Mouse (Mus musculus) midbrain, embryonic 15.5 days (tissue): Measurements from ENCODE around the gene Chmp4b. TPM values are rescaled to one million over a fixed set of nuclear protein-coding genes. Genes with fewer than 3 reads are reported as not detected.

Experiments used
- ATAC-seq: fragments of 200-750 bp; cut with Nextera tagmentation; replicated peaks from 2 replicates; pipeline ENCODE4 v1.8.0; 2017; ENCODE audit warnings: moderate TSS enrichment
- H3K27ac ChIP-seq: fragments of 300-500 bp; sonication (generic); 2 replicates; pipeline ENCODE4 v1.5.1; 2015; ENCODE audit warnings: mild to moderate bottlenecking, inconsistent platforms
- H3K27me3 ChIP-seq: fragments of 300-500 bp; sonication (generic); replicated peaks from 2 replicates; pipeline ENCODE4 v1.6.1; 2015; ENCODE audit warnings: inconsistent platforms
- H3K36me3 ChIP-seq: fragments of 300-500 bp; sonication (generic); replicated peaks from 2 replicates; pipeline ENCODE4 v1.6.1; 2015; ENCODE audit warnings: inconsistent platforms
- H3K4me1 ChIP-seq: fragments of 300-500 bp; sonication (generic); 2 replicates; pipeline ENCODE4 v1.6.1; 2015; ENCODE audit warnings: inconsistent platforms
- H3K4me2 ChIP-seq: fragments of 300-500 bp; sonication (generic); 2 replicates; pipeline ENCODE4 v1.6.1; 2015; ENCODE audit warnings: inconsistent platforms, mild to moderate bottlenecking, moderate library complexity
- H3K4me3 ChIP-seq: fragments of 300-500 bp; sonication (generic); 2 replicates; pipeline ENCODE4 v1.5.1; 2015; ENCODE audit warnings: mild to moderate bottlenecking, inconsistent platforms
- H3K9ac ChIP-seq: fragments of 300-500 bp; sonication (generic); 2 replicates; pipeline ENCODE4 v1.6.1; 2015; ENCODE audit warnings: mild to moderate bottlenecking, inconsistent platforms
- H3K9me3 ChIP-seq: fragments of 300-500 bp; sonication (generic); 2 replicates; pipeline ENCODE4 v1.6.1; 2016; ENCODE audit warnings: inconsistent platforms
- WGBS: fragments of 180-500 bp; shearing (Covaris S2); methylation state at CpG from one replicate; pipeline ENCODE4 v1.1.7; 2015; ENCODE audit warnings: mixed read lengths; 5-methylcytosine and 5-hydroxymethylcytosine counted together
- polyA plus RNA-seq: library from polyadenylated mRNA; unstranded; fragments of >200 nt; fragmentation: Nextera tagmentation; extraction: Ambion mirVana; gene quantifications from 2 replicates; pipeline ENCODE4 v1.2.1, GENCODE M21; 2015

The Chmp4b gene
- polyA plus RNA-seq, 1 experiment from 2014 or later = 27.9 TPM

GRCm38 (mm10) chr2:154713964-154714363 is 62.5 kb downstream of the Chmp4b start:
- Histone ChIP-seq H3K27ac (no peak overlapping the region), H3K36me3 (no peaks in the 10 kb centered on the region), H3K9me3 (no peaks in the 10 kb centered on the region), H3K9ac (no peak overlapping the region), H3K4me2 (no peak overlapping the region), H3K4me1 (0 out of 2 replicates have a peak, but pooled peaks cover 4% of the 10 kb centered on the region), H3K4me3 (no peak overlapping the region), H3K27me3 (no peaks in the 10 kb centered on the region)
- 57% methylated on average over 3 of the region's 3 CpGs for WGBS
- no peak for ATAC-seq

- no peaks in the 10 kb centered on the region for H3K9me3 ChIP-seq
- H3K27me3 ChIP-seq = no peaks in the 10 kb centered on the region
- H3K4me1 ChIP-seq = 0 out of 2 replicates have a peak, but pooled peaks cover 4% of the 10 kb centered on the region
- no peaks in the 10 kb centered on the region for H3K36me3 ChIP-seq
- 89% methylated on average over 4 of the region's 4 CpGs for WGBS
- H3K9ac ChIP-seq = no peak overlapping the region
- no peak overlapping the region for H3K4me2 ChIP-seq
- ATAC-seq = no peak
- H3K27ac ChIP-seq = no peak overlapping the region
- no peak overlapping the region for H3K4me3 ChIP-seq
Measured at GRCm38 (mm10) chr2:154716586-154716985, 65.1 kb downstream of the Chmp4b start.

GRCm38 (mm10) chr2:154717081-154717480 is 65.6 kb downstream of the Chmp4b start:
- H3K4me3 ChIP-seq = no peak overlapping the region
- H3K9me3 ChIP-seq = no peaks in the 10 kb centered on the region
- H3K4me1 ChIP-seq = 0 out of 2 replicates have a peak, but pooled peaks cover 4% of the 10 kb centered on the region
- H3K27ac ChIP-seq = no peak overlapping the region
- no peaks in the 10 kb centered on the region for H3K27me3 ChIP-seq
- no peak for ATAC-seq
- no peaks in the 10 kb centered on the region for H3K36me3 ChIP-seq
- no peak overlapping the region for H3K9ac ChIP-seq
- no peak overlapping the region for H3K4me2 ChIP-seq

DNA sequence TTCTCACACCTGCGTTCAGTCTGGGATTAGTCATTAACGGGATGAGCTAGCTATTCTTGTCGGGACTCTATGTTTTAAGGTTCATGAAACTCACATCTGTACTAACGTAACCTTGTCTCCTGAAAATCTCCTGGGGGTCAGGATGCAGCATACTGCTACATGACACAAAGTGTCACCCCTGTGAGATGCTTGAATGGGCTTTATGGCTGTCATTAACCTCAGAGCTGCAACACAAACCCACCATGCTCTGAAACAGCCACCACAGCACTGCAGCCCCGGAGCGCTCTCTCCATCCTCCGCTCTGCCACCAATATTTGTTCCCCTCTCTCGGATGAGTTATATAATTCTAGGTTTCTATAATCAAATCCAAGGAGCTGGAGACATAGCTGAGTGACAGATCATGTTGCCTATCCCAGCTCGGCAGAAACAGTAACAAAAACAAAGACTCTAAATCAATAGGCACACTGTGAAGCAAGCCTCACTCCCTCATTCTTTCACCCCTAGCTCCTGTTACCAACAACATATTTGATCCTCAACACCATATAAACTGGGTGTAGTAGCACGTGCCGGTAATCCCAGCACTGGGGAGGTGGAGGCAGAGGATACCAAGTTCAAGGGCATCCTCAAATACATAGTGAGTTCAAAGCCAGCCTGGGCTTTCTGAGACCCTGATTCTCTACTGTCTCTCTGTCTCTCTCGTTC is 67.5 kb downstream of the Chmp4b start:
- Histone ChIP-seq H3K9me3 (no peaks in the 10 kb centered on the region), H3K9ac (no peak overlapping the region), H3K4me3 (no peak overlapping the region), H3K36me3 (no peaks in the 10 kb centered on the region), H3K27me3 (no peaks in the 10 kb centered on the region), H3K4me1 (no peaks in the 10 kb centered on the region), H3K27ac (no peak overlapping the region), H3K4me2 (no peak overlapping the region)
- 87% methylated on average over 12 of the region's 12 CpGs for WGBS
- ATAC-seq = no peak

GRCm38 (mm10) chr2:154720315-154720714 is 68.8 kb downstream of the Chmp4b start:
- Histone ChIP-seq H3K36me3 (no peaks in the 10 kb centered on the region), H3K27me3 (no peaks in the 10 kb centered on the region), H3K9ac (no peak overlapping the region), H3K27ac (no peak overlapping the region), H3K9me3 (no peaks in the 10 kb centered on the region), H3K4me1 (peaks cover 3% of the 10 kb centered on the region), H3K4me2 (no peak overlapping the region), H3K4me3 (no peak overlapping the region)
- ATAC-seq = no peak
- WGBS = 90% methylated on average over 2 of the region's 2 CpGs

- Histone ChIP-seq H3K27me3 (no peaks in the 10 kb centered on the region), H3K36me3 (no peaks in the 10 kb centered on the region), H3K4me2 (no peak overlapping the region), H3K9me3 (no peaks in the 10 kb centered on the region), H3K9ac (no peak overlapping the region), H3K27ac (no peak overlapping the region), H3K4me3 (no peak overlapping the region), H3K4me1 (peaks cover 7% of the 10 kb centered on the region)
- no peak for ATAC-seq
- WGBS = 87% methylated on average over 4 of the region's 4 CpGs
Measured at GRCm38 (mm10) chr2:154723473-154723872, 72.0 kb downstream of the Chmp4b start.

DNA sequence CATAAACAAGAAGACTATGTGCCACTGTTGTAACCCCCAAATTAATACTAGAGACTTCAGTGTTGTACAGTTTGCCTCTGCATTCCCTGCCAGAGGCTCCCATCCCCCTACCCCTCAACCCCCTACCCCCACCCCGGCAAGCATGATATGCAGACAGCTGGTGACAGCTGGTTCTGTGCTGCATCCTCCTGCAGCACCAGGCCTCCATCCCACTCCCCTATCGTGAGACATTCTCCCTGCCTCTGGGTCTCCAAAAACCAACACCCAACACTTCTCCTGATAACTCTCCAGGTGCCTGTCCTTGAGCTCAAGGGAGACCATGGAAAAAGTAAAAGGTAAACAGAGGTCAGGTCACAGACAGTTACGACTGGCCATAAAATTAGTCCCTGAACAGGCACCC is 78.2 kb downstream of the Chmp4b start:
- peaks cover 7% of the 10 kb centered on the region for H3K4me1 ChIP-seq
- H3K4me2 ChIP-seq = no peak overlapping the region
- no peak overlapping the region for H3K9ac ChIP-seq
- no peak for ATAC-seq
- H3K9me3 ChIP-seq = no peaks in the 10 kb centered on the region
- H3K27me3 ChIP-seq = no peaks in the 10 kb centered on the region
- 69% methylated on average over 3 of the region's 3 CpGs for WGBS
- no peaks in the 10 kb centered on the region for H3K36me3 ChIP-seq
- no peak overlapping the region for H3K4me3 ChIP-seq
- no peak overlapping the region for H3K27ac ChIP-seq

DNA sequence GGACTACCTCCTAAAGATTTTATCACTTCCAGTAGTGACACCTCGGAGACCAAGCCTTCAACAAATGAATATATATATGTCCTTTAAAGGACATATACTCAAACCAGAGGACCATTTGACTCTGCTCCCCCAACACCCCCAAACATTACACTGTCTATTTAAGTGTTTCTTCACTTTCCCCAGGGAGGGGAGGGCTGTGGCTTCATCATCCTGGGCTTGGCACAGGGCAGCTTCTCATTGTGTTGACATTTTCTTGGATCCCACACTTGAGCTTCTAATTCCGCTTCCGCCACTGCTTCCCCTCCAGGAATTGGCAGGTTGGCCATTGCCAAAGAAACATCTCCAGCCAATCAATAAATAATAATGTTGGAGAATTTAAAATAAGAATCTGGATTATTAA is 79.3 kb downstream of the Chmp4b start:
- Histone ChIP-seq H3K27ac (no peak overlapping the region), H3K9me3 (no peaks in the 10 kb centered on the region), H3K27me3 (no peaks in the 10 kb centered on the region), H3K9ac (no peak overlapping the region), H3K36me3 (no peaks in the 10 kb centered on the region), H3K4me3 (no peak overlapping the region), H3K4me2 (no peak overlapping the region), H3K4me1 (no peaks in the 10 kb centered on the region; the same call in 1 of the 2 replicates)
- ATAC-seq = no peak
- 75% methylated on average over 3 of the region's 3 CpGs for WGBS

DNA sequence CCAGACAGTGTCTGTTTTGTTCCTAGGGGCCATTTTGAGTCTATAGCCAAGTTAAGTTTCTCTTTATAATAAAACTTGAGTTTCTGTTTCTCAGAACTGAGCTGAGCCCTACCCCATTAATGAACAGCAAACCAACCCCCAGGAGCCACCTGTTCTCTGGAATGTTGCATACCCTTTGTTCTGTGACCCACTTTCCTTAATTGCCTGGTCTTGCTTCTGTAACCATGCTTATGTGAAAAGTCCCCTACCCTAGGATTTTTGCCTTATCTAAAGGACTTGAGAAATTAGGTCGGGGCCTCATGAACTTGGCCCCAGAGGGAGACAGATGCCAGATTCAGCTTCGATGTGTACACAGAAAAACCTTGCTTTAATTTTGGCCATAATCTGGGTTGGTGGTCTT is 80.4 kb downstream of the Chmp4b start:
- WGBS = 71% methylated on average over 2 of the region's 2 CpGs

DNA sequence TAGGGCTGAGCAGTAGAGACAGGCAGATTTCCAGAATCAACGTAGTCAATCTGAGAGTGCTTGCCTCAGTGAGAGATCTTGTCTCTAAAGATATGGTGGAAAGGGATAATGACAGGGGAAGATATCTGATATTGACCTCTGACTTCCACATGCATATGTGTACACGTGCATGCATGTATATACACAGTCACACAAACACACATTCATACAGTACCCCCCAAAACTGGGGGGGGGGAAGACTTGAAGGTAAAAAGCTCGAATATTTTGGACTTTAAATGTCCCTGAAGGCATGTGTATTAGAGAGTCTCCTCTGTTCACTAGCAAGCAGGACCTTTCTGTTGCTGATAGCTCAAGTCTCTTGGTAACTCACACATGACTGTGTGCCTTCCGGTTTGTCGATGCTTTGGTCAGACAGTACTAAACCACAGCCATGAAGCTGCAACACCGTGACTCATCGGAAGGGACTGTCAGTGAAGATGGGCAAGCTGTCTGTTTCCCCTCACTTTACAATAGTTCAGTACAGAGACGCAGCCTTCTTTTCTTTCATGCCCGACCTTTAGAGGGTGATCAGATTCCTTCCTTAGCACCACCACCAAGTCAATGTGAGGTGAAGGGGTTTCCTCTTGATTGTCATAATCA is 81.1 kb downstream of the Chmp4b start:
- no peak for ATAC-seq
- H3K9ac ChIP-seq = no peak overlapping the region
- no peak overlapping the region for H3K4me2 ChIP-seq
- no peak overlapping the region for H3K4me3 ChIP-seq
- no peaks in the 10 kb centered on the region; the same call in 1 of the 2 replicates for H3K4me1 ChIP-seq
- no peaks in the 10 kb centered on the region for H3K27me3 ChIP-seq
- H3K9me3 ChIP-seq = no peaks in the 10 kb centered on the region
- H3K27ac ChIP-seq = no peak overlapping the region
- no peaks in the 10 kb centered on the region for H3K36me3 ChIP-seq
- WGBS = 70% methylated on average over 9 of the region's 9 CpGs

More for the DNA sequence above, 80.4 kb downstream of the Chmp4b start:
- Histone ChIP-seq H3K4me3 (no peak overlapping the region), H3K36me3 (no peaks in the 10 kb centered on the region), H3K9me3 (no peaks in the 10 kb centered on the region), H3K27me3 (no peaks in the 10 kb centered on the region), H3K9ac (no peak overlapping the region), H3K4me2 (no peak overlapping the region), H3K4me1 (no peaks in the 10 kb centered on the region; the same call in 1 of the 2 replicates), H3K27ac (no peak overlapping the region)
- no peak for ATAC-seq

DNA sequence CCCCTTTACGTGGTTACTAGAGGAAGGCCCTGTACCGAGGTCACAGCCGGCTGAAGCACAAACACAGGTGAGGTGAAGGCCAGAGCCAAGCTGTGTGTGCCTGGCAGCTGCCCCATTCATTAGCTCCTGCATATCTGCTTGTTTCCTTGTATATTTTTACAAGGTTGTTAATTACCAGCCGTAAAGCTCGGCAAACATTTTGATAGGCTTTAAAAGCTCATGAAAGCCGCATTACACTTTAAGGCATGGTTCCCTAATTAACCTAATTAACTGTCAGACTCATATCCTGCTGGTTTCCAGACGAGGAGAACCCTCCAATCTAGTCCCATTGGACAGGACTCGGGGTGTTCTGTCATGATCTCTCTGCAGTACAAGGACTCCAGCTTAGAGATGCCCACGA is 83.5 kb downstream of the Chmp4b start:
- Histone ChIP-seq H3K4me3 (no peak overlapping the region), H3K9me3 (no peaks in the 10 kb centered on the region), H3K9ac (no peak overlapping the region), H3K27ac (no peak overlapping the region), H3K36me3 (no peaks in the 10 kb centered on the region), H3K27me3 (no peaks in the 10 kb centered on the region), H3K4me2 (no peak overlapping the region), H3K4me1 (no peaks in the 10 kb centered on the region; the same call in 1 of the 2 replicates)
- WGBS = 65% methylated on average over 9 of the region's 9 CpGs
- ATAC-seq = no peak

- Histone ChIP-seq H3K4me3 (no peak overlapping the region), H3K27me3 (no peaks in the 10 kb centered on the region), H3K36me3 (no peaks in the 10 kb centered on the region), H3K27ac (no peak overlapping the region), H3K4me1 (no peaks in the 10 kb centered on the region; the same call in 1 of the 2 replicates), H3K9me3 (no peaks in the 10 kb centered on the region), H3K9ac (no peak overlapping the region), H3K4me2 (no peak overlapping the region)
- 69% methylated on average over 7 of the region's 7 CpGs for WGBS
- ATAC-seq = no peak
Measured at GRCm38 (mm10) chr2:154735416-154735815, 83.9 kb downstream of the Chmp4b start.

DNA sequence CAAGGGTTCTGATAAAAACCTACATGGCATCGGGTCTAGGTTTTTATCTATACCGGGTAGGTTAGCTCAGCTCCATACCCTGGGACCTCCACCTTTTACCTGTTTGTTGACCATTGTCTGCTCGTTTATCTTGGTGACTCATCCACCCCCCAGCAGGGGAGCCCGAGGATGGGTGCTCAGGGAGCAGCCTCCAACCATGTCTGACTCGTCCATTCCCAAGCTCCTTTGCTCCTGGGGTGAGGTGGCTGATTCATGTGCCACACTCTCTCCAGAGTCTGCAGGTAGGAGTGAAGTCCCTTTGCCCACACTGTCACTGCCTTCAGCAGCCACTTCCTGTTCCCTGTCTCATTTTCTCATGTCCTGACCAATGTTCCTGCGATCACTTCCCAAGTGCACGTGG is 84.5 kb downstream of the Chmp4b start:
- ATAC-seq = no peak
- H3K4me1 ChIP-seq = no peaks in the 10 kb centered on the region; the same call in 1 of the 2 replicates
- no peak overlapping the region for H3K9ac ChIP-seq
- H3K9me3 ChIP-seq = no peaks in the 10 kb centered on the region
- 85% methylated on average over 7 of the region's 7 CpGs for WGBS
- H3K27me3 ChIP-seq = no peaks in the 10 kb centered on the region
- H3K4me3 ChIP-seq = no peak overlapping the region
- H3K36me3 ChIP-seq = no peaks in the 10 kb centered on the region
- no peak overlapping the region for H3K27ac ChIP-seq
- no peak overlapping the region for H3K4me2 ChIP-seq
